Mouse (Mus musculus) embryo, embryonic 10.5 days (tissue): Measurements from ENCODE around the gene Nckap5l.
"Not testable (repeated sequence)": the region's sequence is repeated elsewhere in the genome, so short reads cannot be mapped to it uniquely, and the experiment has no call there.

Experiments
- DNase-seq: peaks from one replicate; pipeline ENCODE4 v3.0.0-alpha.2; 2015; ENCODE audit warnings: low spot score

Gene Nckap5l

GRCm38 (mm10) chr15:99393386-99394252, 63.9 kb downstream of the Nckap5l start:
- DNase-seq, result no peak

DNA sequence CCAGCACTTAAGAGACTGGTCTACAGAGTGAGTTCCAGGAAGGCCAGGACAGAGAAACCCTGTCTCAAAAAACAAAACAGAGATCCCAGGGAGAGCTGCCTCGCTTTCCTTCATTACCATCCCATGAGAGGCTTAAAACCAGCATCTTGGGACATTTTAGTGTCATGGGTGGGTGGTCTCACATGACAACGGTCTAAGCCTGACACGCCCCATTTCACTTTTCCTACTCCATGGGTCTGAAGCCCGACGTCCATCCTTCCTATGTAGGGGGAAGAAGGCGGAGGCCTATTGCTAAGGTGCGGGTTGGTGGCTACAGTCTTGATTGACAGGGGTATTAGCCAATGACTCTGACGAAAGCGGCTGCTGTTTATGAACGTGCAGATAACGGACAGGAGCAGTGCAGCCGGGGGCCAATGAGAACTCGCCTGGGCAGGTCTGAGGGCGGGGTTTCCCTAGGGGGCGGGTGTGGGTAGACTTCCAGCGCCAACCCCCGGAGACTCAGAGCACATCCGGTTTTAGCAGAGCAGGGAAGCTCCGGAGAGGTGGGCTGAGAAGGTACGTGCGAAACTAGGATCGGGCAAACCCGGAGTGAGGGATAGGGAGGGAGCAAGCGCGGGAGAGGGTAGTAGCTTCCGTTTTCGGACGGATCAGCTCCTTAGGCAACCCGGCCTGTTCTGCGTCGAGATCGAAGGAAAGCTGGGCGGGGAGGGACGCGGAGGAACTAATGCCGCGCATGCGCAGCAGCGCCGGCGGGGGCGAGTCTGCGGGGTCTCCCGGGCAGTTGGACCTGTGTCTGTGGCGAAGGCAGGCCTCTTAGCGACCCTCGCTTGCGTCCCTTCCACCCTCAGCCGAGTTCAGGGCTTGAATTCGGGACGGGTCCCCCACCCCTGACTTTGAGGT, 64.8 kb downstream of the Nckap5l start, which contains the start of gene Tmbim6:
Gene Tmbim6 (plus strand): TSS at position 397 of the 900 bp plus-strand sequence.
- DNase-seq, result peak; percentile 100

DNA sequence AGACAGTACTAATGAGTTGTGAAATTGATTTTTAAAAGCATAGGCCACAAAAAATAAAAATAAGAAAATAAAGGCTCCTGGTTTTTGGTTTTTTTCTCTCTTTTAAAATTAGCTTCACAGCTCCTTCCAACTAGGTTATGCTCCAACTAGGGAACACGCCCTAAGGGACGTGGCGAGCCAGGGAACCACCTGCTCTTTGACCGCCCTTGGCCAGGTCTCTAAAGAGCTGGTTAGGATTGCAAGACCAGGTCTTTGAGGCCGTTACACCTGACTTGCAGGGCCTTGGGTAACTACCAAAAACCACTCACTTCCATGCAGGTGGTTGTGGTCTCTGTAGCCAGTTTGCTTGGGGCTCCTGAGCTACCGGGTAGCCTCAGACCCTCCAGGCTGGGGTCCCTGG, 65.6 kb downstream of the Nckap5l start:
- no peak for DNase-seq

DNA sequence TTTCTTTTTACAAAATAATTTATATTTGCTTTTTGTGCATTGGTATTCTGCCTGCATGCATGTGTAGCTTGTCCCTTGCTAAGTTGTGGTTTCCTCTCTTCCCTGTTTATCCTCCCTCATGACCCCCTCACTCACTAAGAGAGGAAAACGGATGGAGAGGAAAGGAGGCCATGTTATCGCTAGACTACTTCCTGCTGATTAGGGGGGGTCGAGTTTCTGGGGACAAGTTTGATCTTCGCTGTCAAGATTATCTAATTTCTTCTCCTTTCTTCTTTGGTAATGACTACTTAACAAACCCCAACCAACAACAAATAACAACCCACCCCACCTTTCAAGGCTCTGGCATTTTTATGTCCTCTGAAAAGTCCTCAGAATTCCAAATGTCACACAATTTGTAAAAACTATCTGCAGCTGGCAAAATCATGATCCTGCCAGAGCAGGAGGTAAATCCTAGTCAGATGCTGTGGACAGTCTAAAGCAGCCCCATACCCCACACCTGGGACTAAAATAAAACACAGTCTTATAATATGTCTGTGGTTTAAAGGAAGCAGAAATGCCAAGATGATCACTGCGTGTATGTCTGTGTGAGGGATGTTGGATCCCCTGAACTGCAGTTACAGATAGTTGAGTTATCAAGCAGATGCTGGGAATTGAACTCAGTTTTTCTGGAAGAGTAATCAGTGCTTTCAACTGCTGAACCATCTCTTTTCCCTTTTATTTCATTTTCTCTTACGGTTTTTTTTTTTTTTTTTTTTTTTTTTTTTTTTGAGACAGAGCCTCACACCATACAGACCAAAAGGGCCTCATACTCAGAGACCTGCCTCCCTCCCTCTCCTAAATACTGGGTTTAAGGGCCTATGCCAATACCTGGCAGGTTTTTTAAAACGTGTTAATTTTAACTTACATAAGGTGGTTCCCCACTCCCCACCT, 66.8 kb downstream of the Nckap5l start:
- DNase-seq, result no peak

DNA sequence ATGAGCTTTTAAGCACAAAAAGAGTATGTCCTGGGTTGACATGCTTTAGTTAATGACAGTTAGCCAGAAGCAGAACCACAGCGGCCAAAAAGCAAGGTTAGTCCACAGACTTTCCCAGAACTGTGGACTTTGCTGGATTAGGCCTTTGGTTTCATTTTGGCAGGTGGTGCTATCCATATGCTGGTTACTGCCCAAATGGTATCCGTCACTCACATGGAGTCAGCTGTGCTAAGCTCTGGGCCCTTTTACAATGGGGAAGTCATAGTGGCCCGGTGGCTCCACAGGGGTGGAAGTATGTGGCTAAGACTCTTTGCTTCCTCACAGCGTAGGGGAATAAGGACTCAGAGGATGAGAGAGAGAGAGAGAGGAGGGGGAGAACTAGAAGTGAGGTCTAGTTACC, 69.6 kb downstream of the Nckap5l start:
- no peak for DNase-seq

- no peak for DNase-seq
These were observed 70.8 kb downstream of the Nckap5l start for GRCm38 (mm10) chr15:99386796-99387195.

- DNase-seq, result not testable (repeated sequence)
These were observed 71.4 kb downstream of the Nckap5l start for GRCm38 (mm10) chr15:99386110-99386509.

DNA sequence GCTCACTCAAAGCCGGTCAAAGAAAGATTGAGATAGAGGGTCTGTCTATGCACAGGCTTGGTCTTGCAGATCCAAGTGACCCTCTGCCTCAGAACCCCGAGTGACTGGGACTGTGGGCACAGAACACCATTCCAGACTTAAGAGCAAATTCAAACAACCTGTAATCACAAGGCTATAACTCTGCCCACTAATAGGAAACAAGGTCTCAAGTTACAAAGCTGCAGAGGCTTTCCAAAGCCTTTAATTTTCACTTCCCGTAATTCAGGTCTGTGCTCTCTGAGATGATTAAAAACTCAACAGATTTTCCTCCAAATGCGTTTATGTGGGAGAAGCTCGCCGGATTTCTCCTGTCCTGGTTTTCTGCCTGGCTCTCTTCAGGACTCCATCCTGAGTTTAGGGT, 73.5 kb downstream of the Nckap5l start:
- DNase-seq, result no peak

GRCm38 (mm10) chr15:99382893-99383292, 74.7 kb downstream of the Nckap5l start:
- no peak for DNase-seq

DNA sequence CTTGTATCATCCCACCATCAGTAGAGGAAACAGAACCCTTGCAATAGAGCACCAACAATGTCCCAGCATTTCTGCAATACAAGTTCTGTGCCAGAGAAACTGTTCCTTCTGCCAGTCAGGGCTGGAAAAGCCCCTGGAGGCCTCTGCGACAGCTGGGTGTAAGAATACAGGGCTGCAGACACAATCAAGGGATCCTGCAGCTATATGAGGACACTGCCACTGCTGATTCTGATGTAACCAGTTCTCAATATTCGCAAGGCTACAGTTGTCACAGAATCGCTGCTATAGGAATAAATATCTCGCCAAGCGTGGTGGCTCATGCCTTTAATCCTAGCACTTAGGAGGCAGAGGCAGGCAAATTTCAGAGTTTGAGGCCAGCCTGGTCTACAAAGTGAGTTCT, 81.3 kb downstream of the Nckap5l start:
- DNase-seq, result no peak

- DNase-seq, result no peak
These were observed 82.0 kb downstream of the Nckap5l start for GRCm38 (mm10) chr15:99375581-99375980.

GRCm38 (mm10) chr15:99375036-99375435, 82.5 kb downstream of the Nckap5l start:
- DNase-seq, result no peak

- no peak for DNase-seq
These were observed 84.8 kb downstream of the Nckap5l start for GRCm38 (mm10) chr15:99372761-99373160.
